In the genomic region with DNA sequence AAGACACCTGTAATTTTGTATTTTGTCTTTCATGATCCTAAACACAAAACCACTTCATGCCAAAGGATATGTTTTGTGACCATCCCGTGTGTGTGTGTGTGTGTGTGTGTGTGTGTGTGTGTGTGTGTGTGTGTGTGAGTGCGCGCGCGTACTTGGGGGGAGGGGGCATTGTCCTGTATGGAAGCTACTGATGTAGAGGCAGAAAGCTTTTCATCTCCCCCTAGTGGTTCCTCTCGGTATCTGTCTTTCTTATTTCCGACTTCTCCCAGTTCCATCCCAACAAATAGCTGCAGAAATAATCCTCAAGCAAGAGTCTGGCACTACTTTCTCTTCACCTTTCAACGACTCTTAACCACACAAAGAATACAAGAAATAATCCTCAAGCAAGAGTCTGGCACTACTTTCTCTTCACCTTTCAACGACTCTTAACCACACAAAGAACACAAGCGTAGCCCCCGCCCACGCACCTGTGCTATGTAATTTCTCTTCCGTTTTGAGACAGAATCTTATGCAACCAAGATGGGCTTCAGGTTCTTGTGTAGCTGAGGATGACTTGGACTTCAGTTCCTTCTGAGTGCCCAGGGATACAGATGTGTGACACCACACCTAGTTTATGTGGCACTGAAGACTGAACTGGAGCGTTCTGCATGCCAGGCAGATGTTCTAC, we compare ENCODE assay signal across 8 mouse cellular contexts. TPM values are rescaled to one million over a fixed set of nuclear protein-coding genes. Genes with fewer than 3 reads are reported as not detected.
DNase-seq lines count a peak whose midpoint lies in the region; ATAC-seq and TF ChIP-seq lines count a peak whose summit lies in the region.

No protein-coding gene starts in this region.

- H3K9ac ChIP-seq in kidney, embryonic 14.5 days (ENCODE audit: low read depth, low read length) = no peak overlapping the region

- no peak overlapping the region for H3K4me2 ChIP-seq in kidney, embryonic 14.5 days (replicated peaks; ENCODE audit: low read depth, low read length)

- 45% methylated on average over 14 of the region's 14 CpGs for WGBS in kidney, embryonic 14.5 days

- 0 out of 2 replicates have a peak, but pooled peaks cover 3% of the 10 kb centered on the region for H3K27me3 ChIP-seq in kidney, embryonic 14.5 days (ENCODE audit: control insufficient read depth, insufficient read depth, low read length)
- H3K27me3 ChIP-seq in G1E (ENCODE audit: insufficient read depth, low read length) = no peaks in the 10 kb centered on the region; the same call in 1 of the 2 replicates

- ATAC-seq in kidney, embryonic 14.5 days (ENCODE audit: low FRiP score, low TSS enrichment) = no peak
- no peak for ATAC-seq in G1E (ENCODE audit: extremely low read depth, insufficient number of reproducible peaks, low FRiP score, poor library complexity, severe bottlenecking)

- DNase-seq in kidney, adult 9 months = peak; percentile 63
- peak; percentile 62 for DNase-seq in G1E (ENCODE audit: low spot score)
- DNase-seq in cerebellum, adult 9-10 months = peak; percentile 90
- DNase-seq in frontal cortex, adult 2 months (ENCODE audit: extremely low spot score in 1 of 2, low spot score in 1 of 2) = peak; percentile 33 to 91
- DNase-seq in left cerebral cortex, postnatal 4 days = peak; percentile 36
- peak; percentile 83 for DNase-seq in retina, postnatal 1 day
- DNase-seq in urinary bladder, postnatal 36 days (ENCODE audit: low spot score in 2 of 2) = no peak

- H3K27ac ChIP-seq in kidney, embryonic 14.5 days (ENCODE audit: low read depth, low read length) = no peak overlapping the region

- no peaks in the 10 kb centered on the region for H3K9me3 ChIP-seq in kidney, embryonic 14.5 days (ENCODE audit: control insufficient read depth, low read length)
- H3K9me3 ChIP-seq in G1E (replicated peaks) = peaks cover 14% of the 10 kb centered on the region

- H3K4me3 ChIP-seq in kidney, embryonic 14.5 days (ENCODE audit: low read length) = no peak overlapping the region
- peak overlapping the region; percentile 61; the same call in 1 of the 2 replicates for H3K4me3 ChIP-seq in G1E (ENCODE audit: low read depth, low read length)

- TF ChIP-seq CTCF in G1E (IDR thresholded peaks at IDR 0.05; ENCODE audit: low read depth, low read length) = peak; percentile 47

- intact Hi-C loops in left cerebral cortex, postnatal 4 days (cut with DNase I) = no loop called here

- H3K4me1 ChIP-seq in kidney, embryonic 14.5 days (ENCODE audit: control insufficient read depth, insufficient read depth, low read length) = no peaks in the 10 kb centered on the region
- H3K4me1 ChIP-seq in G1E (ENCODE audit: insufficient read depth, low read depth, low read length) = peaks cover 12% of the 10 kb centered on the region

- H3K36me3 ChIP-seq in kidney, embryonic 14.5 days (ENCODE audit: control insufficient read depth, insufficient read depth, low read length) = no peaks in the 10 kb centered on the region
- H3K36me3 ChIP-seq in G1E (replicated peaks) = no peaks in the 10 kb centered on the region

RNA-seq across cellular contexts. Expression of a gene that starts 12.6 kb away (rescaled TPM):
- 138 and 171 TPM in 2 replicates for polyA plus RNA-seq in kidney, embryonic 14.5 days (2014; fragmentation: Nextera tagmentation; extraction: Ambion mirVana)
- total RNA-seq in G1E (2014; fragmentation: Nextera tagmentation) (29.7 and 46.1 TPM in 2 replicates), G1E (2017) (123 and 131 TPM in 2 replicates)
- 8.0 and 16.5 TPM in 2 replicates for polyA plus RNA-seq in G1E (2012)
- 93.2 and 103 TPM in 2 replicates for polyA plus RNA-seq in frontal cortex, adult 2 months (2012; rRNA removed)
- 10 to 100 TPM; 35.2 to 42.6 TPM for total RNA-seq in left cerebral cortex, postnatal 4 days (2021)

RNA-seq across cellular contexts. Expression of a gene that starts 12.6 kb away (rescaled TPM):
- polyA plus RNA-seq in kidney, embryonic 14.5 days (2014; fragmentation: Nextera tagmentation; extraction: Ambion mirVana) = 36.5 and 42.3 TPM in 2 replicates
- total RNA-seq in G1E (2014; fragmentation: Nextera tagmentation) (47.0 and 79.8 TPM in 2 replicates), G1E (2017) (10.4 and 12.2 TPM in 2 replicates)
- polyA plus RNA-seq in G1E (2012) = 29.3 and 30.1 TPM in 2 replicates
- 28.4 and 28.9 TPM in 2 replicates for polyA plus RNA-seq in frontal cortex, adult 2 months (2012; rRNA removed)
- 10 to 100 TPM; 30.6 to 33.0 TPM for total RNA-seq in left cerebral cortex, postnatal 4 days (2021)

RNA-seq across cellular contexts. Expression of a gene that starts 42.4 kb away (rescaled TPM):
- polyA plus RNA-seq in kidney, embryonic 14.5 days (2014; fragmentation: Nextera tagmentation; extraction: Ambion mirVana) = 0.40 and 1.0 TPM in 2 replicates
- total RNA-seq in G1E (2014; fragmentation: Nextera tagmentation) = 151 and 231 TPM in 2 replicates
- 64.1 and 78.7 TPM in 2 replicates for total RNA-seq in G1E (2017)
- 158 and 169 TPM in 2 replicates for polyA plus RNA-seq in G1E (2012)
- polyA plus RNA-seq in frontal cortex, adult 2 months (2012; rRNA removed) = 32.1 and 33.9 TPM in 2 replicates
- total RNA-seq in left cerebral cortex, postnatal 4 days (2021) = 10 to 100 TPM; 35.4 to 39.8 TPM

RNA-seq across cellular contexts. Expression of a gene that starts 42.6 kb away (rescaled TPM):
- polyA plus RNA-seq in kidney, embryonic 14.5 days (2014; fragmentation: Nextera tagmentation; extraction: Ambion mirVana) = not detected in 2 replicates
- total RNA-seq in G1E (2014; fragmentation: Nextera tagmentation) (not detected in 2 replicates), G1E (2017) (0.12 and 0.22 TPM in 2 replicates)
- polyA plus RNA-seq in G1E (2012) = not detected in 2 replicates
- polyA plus RNA-seq in frontal cortex, adult 2 months (2012; rRNA removed) = 0.12 and 0.27 TPM in 2 replicates
- not detected for total RNA-seq in left cerebral cortex, postnatal 4 days (2021)

Comparison
In these comparisons a context has a peak if more than half of its experiments do, and no peak if none do; other contexts are left out.
1. DNase-seq: peak in kidney, adult 9 months (single experiment), G1E (single experiment), cerebellum, adult 9-10 months (single experiment), frontal cortex, adult 2 months (2 of 2), left cerebral cortex, postnatal 4 days (single experiment) and retina, postnatal 1 day (single experiment); none in urinary bladder, postnatal 36 days (0 of 2).
2. RNA of a gene that starts 42.4 kb away (polyA plus RNA-seq): 158 to 169 TPM in G1E and 32.1 to 33.9 TPM in frontal cortex, adult 2 months; 0.40 to 1.0 TPM in kidney, embryonic 14.5 days; every median in the first group is over 10 times any median in the second.